Mouse (Mus musculus) bone marrow, adult 2 months (tissue): ENCODE data around the gene Tbx5.

ENCODE experiments used
- CTCF ChIP-seq: fragments of 200-500 bp; IDR thresholded peaks from 2 replicates; pipeline ENCODE4 v1.5.1; 2011; ENCODE audit warnings: low read length, control low read depth; ENCODE audit not compliant: control insufficient read depth, insufficient read depth
- POLR2A ChIP-seq: fragments of 200-500 bp; IDR thresholded peaks from 2 replicates; pipeline ENCODE4 v1.6.1; 2011; ENCODE audit warnings: low read depth, mild to moderate bottlenecking, control low read depth, low read length, borderline replicate concordance; ENCODE audit not compliant: control insufficient read depth

- TF ChIP-seq CTCF: no peak
- TF ChIP-seq POLR2A: no peak
Observed at GRCm38 (mm10) chr5:119916551-119917171, 84.2 kb downstream of the Tbx5 start.
